Mouse (Mus musculus) embryo, embryonic 11 days (tissue): ENCODE measurements around the gene Rabgap1l.

ENCODE experiments used
- DNase-seq: peaks from one replicate; pipeline ENCODE4 v3.0.0-alpha.2; 2015

The Rabgap1l gene

GRCm38 (mm10) chr1:160275248-160275647 lies 517.8 kb downstream of the Rabgap1l start:
- no peak for DNase-seq

GRCm38 (mm10) chr1:160273133-160273743 lies 519.8 kb downstream of the Rabgap1l start:
- no peak for DNase-seq

- DNase-seq, result no peak
Observed at GRCm38 (mm10) chr1:160271282-160271967, 521.6 kb downstream of the Rabgap1l start.

GRCm38 (mm10) chr1:160268322-160268721 lies 524.7 kb downstream of the Rabgap1l start:
- DNase-seq, result no peak

- no peak for DNase-seq
Observed at GRCm38 (mm10) chr1:160263630-160264346, 529.2 kb downstream of the Rabgap1l start.

DNA sequence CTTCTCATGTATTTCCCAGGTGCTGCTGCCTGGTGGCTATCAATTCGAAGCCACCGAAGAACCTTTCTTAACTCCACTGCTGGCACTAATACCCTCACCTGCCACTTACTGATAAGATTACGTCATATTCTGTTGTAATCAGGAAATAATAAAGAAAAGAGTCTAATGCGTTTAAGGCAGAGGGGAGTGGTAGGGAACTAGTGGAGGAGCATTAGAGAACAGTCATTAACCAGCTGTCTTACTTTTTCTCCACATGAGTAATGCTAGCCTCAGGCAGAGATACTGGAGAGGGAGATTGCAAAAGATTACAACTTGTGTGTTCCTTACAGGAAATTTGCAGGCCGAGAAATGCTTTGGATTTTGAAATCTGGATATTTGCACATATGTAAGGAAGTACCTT lies 530.0 kb downstream of the Rabgap1l start:
- no peak for DNase-seq

- DNase-seq, result no peak
Observed at GRCm38 (mm10) chr1:160262415-160262814, 530.6 kb downstream of the Rabgap1l start.

DNA sequence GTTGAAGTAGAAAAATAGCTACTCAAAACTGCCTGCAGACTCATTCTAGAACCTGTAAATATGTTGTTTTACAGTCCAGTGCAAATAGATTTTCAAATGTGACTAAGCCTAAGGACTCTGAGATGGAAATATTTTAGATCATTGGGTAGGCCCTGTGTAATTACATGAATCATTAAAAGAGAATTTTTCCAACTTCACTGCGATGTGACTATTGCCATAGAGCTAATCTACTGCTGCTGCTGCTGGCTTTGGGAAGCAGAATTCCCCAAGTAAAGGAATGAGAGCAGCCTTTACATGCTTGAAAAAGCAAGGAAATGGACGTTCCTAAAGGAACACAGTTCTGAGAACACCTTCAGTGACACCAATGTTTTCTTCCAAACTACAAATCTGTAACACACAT lies 531.2 kb downstream of the Rabgap1l start:
- DNase-seq, result no peak

DNA sequence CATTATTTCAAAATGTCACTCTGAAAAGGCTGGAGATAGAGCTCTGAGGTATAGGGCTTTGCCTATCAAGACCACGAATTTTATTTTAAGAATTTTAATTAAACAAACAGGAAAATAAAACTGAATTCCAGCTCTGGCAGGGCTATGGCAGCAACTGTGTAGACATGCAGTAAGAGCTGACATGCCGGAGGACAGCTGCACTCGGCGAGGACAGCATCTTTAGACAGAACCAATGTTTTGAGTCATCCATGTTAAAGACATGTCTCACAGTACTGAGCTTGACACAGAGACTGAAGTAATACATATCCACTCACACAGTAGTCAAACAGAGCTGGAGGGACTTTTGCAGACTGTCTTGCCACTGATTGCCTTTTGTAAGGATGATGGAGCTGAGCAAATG lies 532.4 kb downstream of the Rabgap1l start:
- no peak for DNase-seq

- peak; percentile 23 for DNase-seq
Observed at GRCm38 (mm10) chr1:160259884-160260283, 533.1 kb downstream of the Rabgap1l start.

DNA sequence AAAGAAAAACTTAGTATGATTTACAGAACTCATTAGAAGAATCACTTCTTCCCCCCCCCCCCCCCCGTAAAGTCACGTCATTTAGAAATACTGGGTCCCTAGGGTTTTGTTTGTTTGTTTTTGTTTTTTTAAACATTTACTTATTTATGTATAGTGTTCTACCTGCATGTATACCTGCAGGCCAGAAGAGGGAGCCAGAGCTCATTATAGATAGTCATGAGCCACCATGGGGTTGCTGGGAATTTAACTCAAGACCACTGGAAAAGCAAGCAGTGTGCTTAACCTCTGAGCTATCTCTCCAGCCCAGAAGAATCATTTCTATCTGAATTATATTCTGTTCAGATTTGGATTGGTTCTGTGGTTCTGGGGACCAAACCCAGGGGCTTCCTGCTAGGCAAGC lies 539.9 kb downstream of the Rabgap1l start:
- no peak for DNase-seq

DNA sequence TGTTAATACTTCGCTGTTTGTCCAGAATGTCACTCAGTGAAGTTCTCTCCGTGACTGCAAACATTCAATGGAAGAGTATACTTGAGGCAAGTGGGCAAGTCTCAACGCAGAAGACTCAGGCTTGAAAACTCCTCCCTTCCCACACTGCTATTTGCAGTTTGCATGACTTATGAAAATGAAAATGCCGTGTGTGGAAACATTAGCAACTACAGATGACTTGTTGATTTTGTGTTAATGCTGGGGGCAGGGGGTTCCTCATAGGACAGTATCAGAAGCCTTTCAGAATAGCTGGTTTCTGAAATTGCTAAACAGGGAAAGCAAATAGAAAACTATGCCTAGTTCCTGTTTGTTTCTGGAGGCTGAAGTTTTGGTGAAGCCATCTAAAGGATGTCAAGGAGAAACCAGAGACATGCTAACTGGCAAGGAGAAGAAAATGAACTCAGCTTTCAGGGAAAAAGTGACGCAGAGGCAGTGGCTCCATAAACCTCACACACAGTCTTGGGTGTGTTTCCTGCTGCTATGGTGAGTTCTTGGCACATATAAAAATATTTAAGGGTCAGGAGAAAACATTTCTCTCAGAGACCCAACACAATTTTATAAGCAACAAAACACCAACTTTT lies 541.5 kb downstream of the Rabgap1l start:
- no peak for DNase-seq

GRCm38 (mm10) chr1:160250782-160251181 lies 542.2 kb downstream of the Rabgap1l start:
- no peak for DNase-seq

- no peak for DNase-seq
Observed at GRCm38 (mm10) chr1:160249786-160250185, 543.2 kb downstream of the Rabgap1l start.

GRCm38 (mm10) chr1:160247473-160247872 lies 545.5 kb downstream of the Rabgap1l start:
- DNase-seq, result no peak

DNA sequence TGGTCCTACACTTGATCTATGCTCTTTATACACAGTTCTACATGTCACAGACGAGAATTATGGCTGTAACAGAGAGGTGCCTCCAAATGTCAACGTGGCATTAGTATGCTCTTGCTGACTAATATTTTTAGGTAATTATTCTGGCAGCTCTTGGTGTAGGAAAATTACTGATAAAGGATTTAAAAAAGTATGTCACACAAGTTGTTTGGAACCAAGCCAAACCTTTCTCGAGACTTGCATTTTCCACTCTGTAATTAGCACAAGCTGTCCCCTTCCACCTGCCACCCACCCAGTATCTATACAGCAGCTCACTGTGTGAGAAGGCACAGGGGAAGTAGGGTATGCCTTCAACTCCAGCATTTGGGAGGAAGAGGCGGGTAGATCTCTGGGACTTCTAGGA lies 546.2 kb downstream of the Rabgap1l start:
- DNase-seq, result no peak

- no peak for DNase-seq
Observed at GRCm38 (mm10) chr1:160245954-160246353, 547.1 kb downstream of the Rabgap1l start.

DNA sequence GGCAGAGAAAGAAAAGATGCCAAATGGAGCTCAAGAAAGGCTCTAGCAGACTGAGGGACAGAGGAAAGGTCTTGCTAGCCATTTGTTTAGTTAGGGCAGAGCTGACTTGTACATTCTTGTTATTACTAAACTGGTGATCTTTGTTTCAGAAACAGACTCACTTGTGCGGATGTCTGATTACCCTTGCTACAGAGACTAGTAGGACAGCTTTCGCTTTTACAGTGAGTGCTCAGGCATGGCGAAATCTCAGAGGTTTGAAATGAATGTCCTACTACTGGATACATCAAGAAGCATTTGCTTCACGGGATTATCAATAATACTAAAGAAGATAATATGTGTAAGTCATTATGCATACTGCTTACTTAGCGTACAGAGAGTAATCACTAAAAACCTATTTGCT lies 548.3 kb downstream of the Rabgap1l start:
- no peak for DNase-seq

DNA sequence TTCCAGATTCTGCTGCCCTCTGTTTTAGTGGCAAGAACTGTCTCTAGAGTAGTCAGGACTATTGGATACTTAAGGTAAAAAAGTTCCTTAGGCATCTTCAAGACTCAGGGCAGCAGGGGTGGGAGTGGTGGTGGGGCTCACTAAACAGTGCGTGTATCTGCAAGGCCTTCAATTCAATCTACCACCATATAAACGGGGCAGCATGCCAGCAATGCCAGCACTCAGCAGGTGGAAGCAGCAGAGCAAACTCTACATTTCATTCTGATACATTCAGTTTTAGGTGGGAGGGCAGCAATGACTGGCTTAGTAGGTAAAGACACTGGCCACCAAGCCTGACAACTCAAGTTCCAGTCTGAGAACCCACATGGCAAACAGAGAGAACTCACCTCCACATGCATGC lies 552.9 kb downstream of the Rabgap1l start:
- DNase-seq, result no peak

GRCm38 (mm10) chr1:160238852-160239443 lies 554.1 kb downstream of the Rabgap1l start:
- DNase-seq, result no peak

GRCm38 (mm10) chr1:160237981-160238380 lies 555.0 kb downstream of the Rabgap1l start:
- no peak for DNase-seq

DNA sequence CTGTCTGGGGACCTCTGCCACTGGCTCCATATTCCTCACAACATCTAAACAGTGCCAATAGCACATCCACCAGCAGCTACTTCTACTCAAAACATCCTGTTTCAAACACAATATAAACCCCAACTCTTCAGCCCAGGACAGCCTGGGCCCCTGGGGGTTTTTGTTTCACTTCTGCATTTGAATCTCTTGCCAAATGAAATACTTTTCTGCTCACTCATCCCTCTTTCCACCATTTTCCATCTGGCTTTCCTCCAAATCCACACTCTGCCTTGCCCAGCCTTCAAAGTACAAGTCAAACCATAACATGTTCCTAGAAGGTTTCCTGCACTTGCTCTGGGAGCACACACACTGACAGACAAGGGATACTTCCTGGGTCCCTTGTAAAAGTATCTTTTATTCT lies 559.1 kb downstream of the Rabgap1l start:
- DNase-seq, result no peak

DNA sequence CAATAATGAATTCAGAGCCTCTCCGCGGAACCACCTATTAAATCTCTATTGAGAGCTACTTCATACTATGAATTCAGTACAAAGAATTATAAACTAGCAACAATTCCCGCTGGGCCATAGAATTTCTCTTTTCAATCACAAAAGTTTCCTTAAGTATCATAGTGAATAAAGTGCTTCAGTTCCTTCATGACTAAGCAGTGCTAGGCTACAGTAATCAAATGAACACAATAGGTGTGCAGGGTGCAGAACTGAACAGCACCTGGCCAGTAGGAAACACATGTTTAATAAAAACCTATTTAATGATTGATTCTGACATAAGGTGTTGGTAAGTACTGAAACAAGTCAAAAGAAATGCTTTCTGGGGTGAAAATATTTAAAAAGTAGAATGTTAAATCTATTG lies 560.9 kb downstream of the Rabgap1l start:
- DNase-seq, result no peak
